Comparison of ENCODE assay signal across 8 mouse cellular contexts in the genomic region with DNA sequence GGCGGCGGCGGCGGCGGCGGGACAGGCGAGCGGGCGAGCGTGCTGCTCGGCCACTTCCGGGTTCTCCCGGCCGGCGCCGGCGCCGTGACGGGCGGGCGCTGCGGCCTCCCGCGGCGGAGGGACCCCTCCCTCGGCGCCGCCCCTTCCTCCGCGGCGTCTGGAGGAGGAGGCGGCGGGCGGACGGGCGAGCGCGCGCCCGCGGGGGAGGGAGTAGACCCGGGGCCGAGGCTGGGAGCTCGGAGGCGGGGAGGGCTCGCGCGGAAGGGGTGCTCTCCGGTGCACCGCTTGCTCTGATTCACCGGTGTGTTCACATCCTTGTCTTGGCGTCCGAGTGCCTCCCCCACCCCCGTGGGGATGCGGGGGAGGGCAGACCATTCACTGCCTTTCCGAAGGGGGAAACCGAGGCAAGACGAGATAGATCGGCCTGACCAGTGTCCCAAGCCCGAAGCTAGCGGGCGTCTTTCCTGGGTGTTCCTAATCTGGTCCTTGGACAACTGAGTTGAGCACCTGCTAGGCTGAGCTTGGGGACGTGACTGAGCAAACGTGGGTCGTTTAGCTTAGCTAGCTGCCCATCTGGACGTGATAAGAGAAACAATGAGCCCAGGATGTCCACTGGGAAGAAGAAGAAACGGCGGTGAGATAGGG. TPM values are rescaled to one million over a fixed set of nuclear protein-coding genes. Genes with fewer than 3 reads are reported as not detected.
DNase-seq lines count a peak whose midpoint lies in the region; ATAC-seq and TF ChIP-seq lines count a peak whose summit lies in the region.

A gene (minus strand): TSS at position 121 of the 645 bp plus-strand sequence.

- H3K4me1 ChIP-seq in cerebellum, adult 2 months (ENCODE audit: control insufficient read depth, insufficient read depth, low read length), result no peaks in the 10 kb centered on the region
- peaks cover 20% of the 10 kb centered on the region for H3K4me1 ChIP-seq in hindbrain, embryonic 14.5 days (replicated peaks; ENCODE audit: control insufficient read depth, insufficient read depth, low read length)
- H3K4me1 ChIP-seq in megakaryocyte, embryonic 14.5 days, result peaks cover 39% of the 10 kb centered on the region

- TF ChIP-seq POLR2A in cerebellum, adult 2 months (IDR thresholded peaks at IDR 0.05; ENCODE audit: borderline replicate concordance, insufficient read depth, low read length), result peak; percentile 69

- peak within 1 kb of the TSS; percentile 85 for H3K4me3 ChIP-seq in cerebellum, adult 2 months (replicated peaks; ENCODE audit: insufficient read depth, low read depth, low read length)
- peak within 1 kb of the TSS; percentile 97 for H3K4me3 ChIP-seq in hindbrain, embryonic 14.5 days (replicated peaks; ENCODE audit: low read length)
- peak within 1 kb of the TSS; percentile 95 for H3K4me3 ChIP-seq in megakaryocyte, embryonic 14.5 days (replicated peaks)

- H3K36me3 ChIP-seq in hindbrain, embryonic 14.5 days (replicated peaks; ENCODE audit: control insufficient read depth, insufficient read depth), result no peaks in the 10 kb centered on the region
- H3K36me3 ChIP-seq in megakaryocyte, embryonic 14.5 days (replicated peaks; ENCODE audit: low read length), result no peaks in the 10 kb centered on the region

- H3K27ac ChIP-seq in cerebellum, adult 2 months (ENCODE audit: insufficient read depth, low read length), result peak within 1 kb of the TSS; percentile 70
- H3K27ac ChIP-seq in hindbrain, embryonic 14.5 days, result peak within 1 kb of the TSS; percentile 95

- under 1% methylated on average over 56 of the region's 68 CpGs for WGBS in cerebellum, adult 2 months
- 0% methylated on average over 31 of the region's 68 CpGs for WGBS in hindbrain, embryonic 14.5 days

- ATAC-seq in hindbrain, embryonic 14.5 days (ENCODE audit: low FRiP score), result peak; percentile 87

- DNase-seq in Muller cell, postnatal 12 days (ENCODE audit: inconsistent ontology term), result peak; percentile 87
- peak; percentile 81 for DNase-seq in cerebellum, adult 2 months
- peak; percentile 65 to 74 for DNase-seq in frontal cortex, postnatal 10 days (ENCODE audit: low spot score in 2 of 2)
- peak; percentile 83 for DNase-seq in hindbrain, embryonic 14.5 days (ENCODE audit: low spot score)
- peak in 1 of 2 experiments; percentile 83 for DNase-seq in left cerebral cortex, adult 8-10 months (ENCODE audit: low spot score in 2 of 2)
- peak; percentile 85 to 87 for DNase-seq in right cerebral cortex, postnatal 10 days (ENCODE audit: low spot score in 2 of 2)
- DNase-seq in urinary bladder, postnatal 25 days (ENCODE audit: low spot score), result peak; percentile 67

- peak within 1 kb of the TSS; percentile 85 for H3K4me2 ChIP-seq in hindbrain, embryonic 14.5 days (replicated peaks)

- TF ChIP-seq CTCF in cerebellum, adult 2 months (IDR thresholded peaks at IDR 0.05; ENCODE audit: borderline replicate concordance, insufficient read depth, low read depth, low read length), result no peak

- H3K9me3 ChIP-seq in hindbrain, embryonic 14.5 days (ENCODE audit: control insufficient read depth, low read length), result no peaks in the 10 kb centered on the region
- peaks cover 5% of the 10 kb centered on the region; the same call in 1 of the 2 replicates for H3K9me3 ChIP-seq in megakaryocyte, embryonic 14.5 days

- peak within 1 kb of the TSS; percentile 93 for H3K9ac ChIP-seq in hindbrain, embryonic 14.5 days

- no peaks in the 10 kb centered on the region for H3K27me3 ChIP-seq in cerebellum, adult 2 months (ENCODE audit: control insufficient read depth, insufficient read depth, low read length)
- no peaks in the 10 kb centered on the region for H3K27me3 ChIP-seq in hindbrain, embryonic 14.5 days (ENCODE audit: control insufficient read depth, insufficient read depth, low read length)
- H3K27me3 ChIP-seq in megakaryocyte, embryonic 14.5 days (replicated peaks), result peaks cover 28% of the 10 kb centered on the region

RNA-seq across cellular contexts. Expression of the gene that starts here (rescaled TPM):
- 58.4 and 73.5 TPM in 2 replicates for polyA plus RNA-seq in cerebellum, adult 2 months (2012; rRNA removed)
- polyA plus RNA-seq in hindbrain, embryonic 14.5 days (2014; fragmentation: Nextera tagmentation; extraction: Ambion mirVana), result 33.8 and 44.8 TPM in 2 replicates
- total RNA-seq in left cerebral cortex, adult 8-10 months (2022), result 100 to 1,000 TPM; 167 to 176 (median 171) TPM
- 2.4 TPM in 1 of 2 replicates, not detected in the other for polyA plus RNA-seq in megakaryocyte, embryonic 14.5 days (2012; ENCODE audit: insufficient read depth, low replicate concordance)

Comparison
In these comparisons a context has a peak if more than half of its experiments do, and no peak if none do; other contexts are left out.
1. RNA of the gene that starts here (polyA plus RNA-seq): 58.4 to 73.5 TPM in cerebellum, adult 2 months and 33.8 to 44.8 TPM in hindbrain, embryonic 14.5 days; 2.4 TPM in megakaryocyte, embryonic 14.5 days; every median in the first group is over 10 times any median in the second.
2. Peak in every context shown above with its lines, with median percentiles within 50 percentile points of each other: H3K4me3 ChIP-seq.